Mouse (Mus musculus) liver, embryonic 14.5 days (tissue): Measurements from ENCODE around the gene Zc3h15. TPM values are rescaled to one million over a fixed set of nuclear protein-coding genes. Genes with fewer than 3 reads are reported as not detected.

Experiments
- ATAC-seq: fragments of 200-750 bp; cut with Nextera tagmentation; 2 replicates; pipeline ENCODE4 v1.8.0; 2017; ENCODE audit warnings: moderate number of reproducible peaks, mild to moderate bottlenecking, moderate library complexity; ENCODE audit not compliant: insufficient read depth
- DNase-seq, 3 experiments: peaks; one replicate each; pipeline ENCODE4 v3.0.0-alpha.2; 2012 to 2013; ENCODE audit warnings: low read depth in 3 of 3, low spot score in 3 of 3
- H3K27ac ChIP-seq: fragments of 300-500 bp; sonication (generic); 2 replicates; pipeline ENCODE4 v1.5.1; 2014; ENCODE audit warnings: moderate library complexity, mild to moderate bottlenecking, control low read depth, inconsistent platforms
- H3K27me3 ChIP-seq: fragments of 300-500 bp; sonication (generic); 2 replicates; pipeline ENCODE4 v1.6.1; 2014; ENCODE audit warnings: mild to moderate bottlenecking, low read length, moderate library complexity; ENCODE audit not compliant: control insufficient read depth, insufficient read depth
- H3K36me3 ChIP-seq: fragments of 300-500 bp; sonication (generic); replicated peaks from 2 replicates; pipeline ENCODE4 v1.6.1; 2014; ENCODE audit warnings: low read depth; ENCODE audit not compliant: control insufficient read depth, insufficient read depth
- H3K4me1 ChIP-seq, 2 experiments: fragments of 200-500 bp in 1 of 2; fragments of 300-500 bp in 1 of 2; sonication (generic) in 1 of 2; replicated peaks; 2 replicates each; pipeline ENCODE4 v1.6.1; 2012 to 2014; ENCODE audit warnings: antibody characterized with exemption in 1 of 2, inconsistent platforms in 1 of 2, low read length in 1 of 2; ENCODE audit not compliant: control insufficient read depth in 2 of 2, insufficient read depth in 2 of 2
- H3K4me2 ChIP-seq: fragments of 300-500 bp; sonication (generic); 2 replicates; pipeline ENCODE4 v1.6.1; 2014; ENCODE audit warnings: low read depth, mild to moderate bottlenecking, control low read depth, moderate library complexity
- H3K4me3 ChIP-seq, 2 experiments: fragments of 200-500 bp in 1 of 2; fragments of 300-500 bp in 1 of 2; sonication (generic) in 1 of 2; 2 replicates each; pipeline ENCODE4 v1.5.1; 2012 to 2014; ENCODE audit warnings: low read depth in 2 of 2, low read length in 2 of 2, mild to moderate bottlenecking in 2 of 2, control low read depth in 1 of 2, inconsistent platforms in 1 of 2, moderate library complexity in 1 of 2; ENCODE audit not compliant: insufficient read depth in 1 of 2
- H3K9ac ChIP-seq: fragments of 300-500 bp; sonication (generic); replicated peaks from 2 replicates; pipeline ENCODE4 v1.6.1; 2014; ENCODE audit warnings: mild to moderate bottlenecking, control low read depth, moderate library complexity
- H3K9me3 ChIP-seq: fragments of 300-500 bp; sonication (generic); 2 replicates; pipeline ENCODE4 v1.6.1; 2016; ENCODE audit warnings: low read length, mixed read lengths; ENCODE audit not compliant: control insufficient read depth
- CTCF ChIP-seq: IDR thresholded peaks from 2 replicates; pipeline ENCODE4 v1.5.1; 2016; ENCODE audit warnings: antibody characterized with exemption, low read depth, control low read depth
- EP300 ChIP-seq: IDR thresholded peaks from 2 replicates; pipeline ENCODE4 v1.6.1; 2016; ENCODE audit warnings: antibody characterized with exemption, low read depth
- WGBS: fragments of 180-500 bp; shearing (Covaris S2); extraction: QIAGEN DNeasy Blood & Tissue Kit; methylation state at CpG from one replicate; pipeline ENCODE4 v1.1.7; 2014; ENCODE audit not compliant: insufficient replicate concordance; 5-methylcytosine and 5-hydroxymethylcytosine counted together
- polyA plus RNA-seq, 2 experiments: library from polyadenylated mRNA; depleted of rRNA in 1 of 2; stranded (reverse) in 1 of 2; unstranded in 1 of 2; fragments of >200 nt; fragmentation: Nextera tagmentation in 1 of 2; extraction: Ambion mirVana in 1 of 2; gene quantifications; 2 replicates each; pipeline versions ENCODE4 v1.2.1 to v1.2.3; 2012 to 2014

Gene Zc3h15
- polyA plus RNA-seq (2012; rRNA removed) (18.2 and 40.7 TPM in 2 replicates), polyA plus RNA-seq (2014; fragmentation: Nextera tagmentation; extraction: Ambion mirVana) (48.4 and 50.2 TPM in 2 replicates)

GRCm38 (mm10) chr2:83644276-83645252 lies at the start of gene Zc3h15:
Gene Zc3h15, plus strand, starts transcription at chr2:83644435.
- Histone ChIP-seq H3K36me3 (no peaks in the 10 kb centered on the region), H3K27ac (peak within 1 kb of the TSS; percentile 72), H3K4me3 (peak within 1 kb of the TSS; percentile 84 to 95), H3K9me3 (no peaks in the 10 kb centered on the region), H3K27me3 (no peaks in the 10 kb centered on the region), H3K4me2 (peak within 1 kb of the TSS; percentile 84), H3K9ac (peak within 1 kb of the TSS; percentile 96), H3K4me1 (peaks cover 0 to 9% of the 10 kb centered on the region in 2 experiments; a peak in 2 of 4 replicates)
- peak; percentile 100 for ATAC-seq
- under 1% methylated on average over 91 of the region's 100 CpGs for WGBS
- no peak for TF ChIP-seq EP300
- TF ChIP-seq CTCF, result peak; percentile 77
- peak; percentile 83 to 86 (median 85) for DNase-seq

GRCm38 (mm10) chr2:83620558-83621367 lies 23.5 kb upstream of the Zc3h15 start:
- Histone ChIP-seq H3K27ac (no peak overlapping the region), H3K27me3 (no peaks in the 10 kb centered on the region), H3K36me3 (no peaks in the 10 kb centered on the region), H3K4me3 (no peak overlapping the region), H3K9me3 (no peaks in the 10 kb centered on the region), H3K4me2 (no peak overlapping the region), H3K9ac (no peak overlapping the region), H3K4me1 (no peaks in the 10 kb centered on the region; a peak in 1 of 4 replicates)
- no peak for ATAC-seq
- 63% methylated on average over 11 of the region's 11 CpGs for WGBS
- TF ChIP-seq EP300 (no peak), CTCF (no peak)
- DNase-seq, result no peak

GRCm38 (mm10) chr2:83621511-83621910 lies 22.7 kb upstream of the Zc3h15 start:
- DNase-seq (no peak), ATAC-seq (no peak)
- Histone ChIP-seq H3K4me1 (no peaks in the 10 kb centered on the region; a peak in 1 of 4 replicates), H3K27me3 (no peaks in the 10 kb centered on the region), H3K36me3 (no peaks in the 10 kb centered on the region), H3K4me2 (no peak overlapping the region), H3K9ac (no peak overlapping the region), H3K27ac (no peak overlapping the region), H3K4me3 (no peak overlapping the region), H3K9me3 (no peaks in the 10 kb centered on the region)
- TF ChIP-seq CTCF (no peak), EP300 (no peak)
- WGBS, result 67% methylated on average over 4 of the region's 4 CpGs

GRCm38 (mm10) chr2:83622792-83623191 lies 21.4 kb upstream of the Zc3h15 start:
- H3K4me3 ChIP-seq, result no peak overlapping the region
- H3K36me3 ChIP-seq, result no peaks in the 10 kb centered on the region
- no peak overlapping the region for H3K4me2 ChIP-seq
- H3K9ac ChIP-seq, result no peak overlapping the region
- ATAC-seq, result no peak
- 38% methylated on average over 11 of the region's 11 CpGs for WGBS
- DNase-seq, result no peak
- H3K9me3 ChIP-seq, result no peaks in the 10 kb centered on the region
- no peak for TF ChIP-seq CTCF
- TF ChIP-seq EP300, result no peak
- no peaks in the 10 kb centered on the region for H3K27me3 ChIP-seq
- no peak overlapping the region for H3K27ac ChIP-seq
- no peaks in the 10 kb centered on the region; a peak in 1 of 4 replicates for H3K4me1 ChIP-seq

DNA sequence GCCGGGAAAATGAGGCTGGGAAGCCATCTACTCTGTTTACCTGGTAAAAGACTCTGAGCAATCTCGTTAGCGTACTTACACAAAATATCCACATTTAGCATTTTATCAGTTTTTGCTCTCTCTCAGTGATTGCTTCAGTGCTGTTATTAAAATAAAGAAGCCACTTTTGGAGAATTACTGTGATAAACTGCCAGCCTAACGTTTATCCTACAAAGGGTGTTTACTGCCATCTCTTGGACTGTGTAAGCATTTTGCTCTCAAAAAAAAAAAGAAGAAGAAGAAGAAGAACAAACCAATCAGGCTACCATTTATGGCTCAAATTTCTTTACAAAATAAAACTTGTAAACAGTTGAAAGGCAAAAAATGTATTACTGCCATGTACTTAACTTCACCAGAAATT lies 20.2 kb upstream of the Zc3h15 start:
- H3K4me1 ChIP-seq, result no peaks in the 10 kb centered on the region; a peak in 1 of 4 replicates
- no peaks in the 10 kb centered on the region for H3K36me3 ChIP-seq
- no peak overlapping the region for H3K4me2 ChIP-seq
- DNase-seq (no peak), ATAC-seq (no peak)
- H3K27ac ChIP-seq, result no peak overlapping the region
- no peaks in the 10 kb centered on the region for H3K27me3 ChIP-seq
- 55% methylated on average over 4 of the region's 4 CpGs for WGBS
- TF ChIP-seq EP300, result no peak
- no peak for TF ChIP-seq CTCF
- no peak overlapping the region for H3K4me3 ChIP-seq
- H3K9ac ChIP-seq, result no peak overlapping the region
- no peaks in the 10 kb centered on the region for H3K9me3 ChIP-seq
